Comparison of ENCODE assay signal across 19 mouse cellular contexts in the genomic region with DNA sequence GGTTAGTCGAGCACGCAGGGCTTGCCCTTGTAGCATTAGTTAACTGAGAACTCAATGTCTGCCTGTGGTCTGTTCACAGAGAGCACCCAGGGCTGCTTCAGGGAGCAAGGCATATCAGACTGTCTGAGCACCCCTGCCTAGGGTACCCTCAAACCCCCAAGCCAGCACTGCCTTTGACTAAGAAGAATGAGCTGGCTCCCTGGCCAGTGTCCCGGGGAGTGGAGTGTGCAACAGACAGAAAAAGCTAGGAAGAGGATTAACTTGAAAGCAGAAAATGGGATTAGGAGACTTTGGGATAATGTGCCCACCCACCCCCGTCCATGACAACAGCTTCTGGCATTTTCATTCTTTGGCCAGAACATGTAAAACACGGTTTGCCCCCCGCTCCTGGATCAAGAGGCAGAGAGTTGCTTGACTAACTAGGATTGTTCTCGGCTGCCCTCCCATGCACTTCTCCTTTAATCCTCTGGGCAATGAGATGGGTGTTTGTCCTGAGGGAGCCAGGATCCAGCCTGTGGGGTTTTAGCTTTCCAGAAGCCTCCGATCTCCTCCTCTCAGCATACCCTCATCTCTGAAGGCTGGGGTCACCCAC. TPM values are rescaled to one million over a fixed set of nuclear protein-coding genes. Genes with fewer than 3 reads are reported as not detected.
DNase-seq lines count a peak whose midpoint lies in the region; ATAC-seq and TF ChIP-seq lines count a peak whose summit lies in the region.
"Had no signal": no experiment of that assay in that cellular context is flagged by ENCODE, and none has a peak within 500 bp of the region (broad histone marks: within the 10 kb centered on the region; RNA-seq: fewer than 3 reads in every experiment).

No protein-coding gene starts in this region.

- no peak overlapping the region for H3K4me2 ChIP-seq in intestine, embryonic 14.5 days (ENCODE audit: low read length)
- H3K4me2 ChIP-seq in intestine, postnatal 0 days (replicated peaks; ENCODE audit: low read depth) = no peak overlapping the region
- H3K4me2 ChIP-seq in intestine, embryonic 15.5 days (replicated peaks) = no peak overlapping the region
- no peak overlapping the region for H3K4me2 ChIP-seq in midbrain, embryonic 16.5 days (ENCODE audit: low read length)
- H3K4me2 ChIP-seq: embryonic facial prominence, embryonic 12.5 days; heart, embryonic 12.5 days; hindbrain, embryonic 15.5 days; liver, embryonic 13.5 days; lung, embryonic 15.5 days; neural tube, embryonic 13.5 days had no signal

- no peak for ATAC-seq in intestine, embryonic 14.5 days (replicated peaks; ENCODE audit: low FRiP score, low TSS enrichment, low read depth)
- ATAC-seq in intestine, postnatal 0 days = no peak
- ATAC-seq in intestine, embryonic 15.5 days = no peak
- peak; percentile 60; the same call in 1 of the 2 replicates for ATAC-seq in midbrain, embryonic 16.5 days

- no peak for DNase-seq in gastrocnemius, adult 2 months
- DNase-seq in gastrocnemius, postnatal 36 days = no peak
- DNase-seq in intestine, embryonic 14.5 days (ENCODE audit: low spot score) = no peak
- no peak for DNase-seq in cerebellum, adult 9-10 months
- DNase-seq: adrenal gland, postnatal 10 days; cerebellum, adult 11-12 months; gastrocnemius, postnatal 25 days; kidney, postnatal 14 days; liver, embryonic 13.5 days; thymus, postnatal 25 days had no signal

- 0 out of 2 replicates have a peak overlapping the region, but pooled peaks have one; percentile 20 for H3K27ac ChIP-seq in gastrocnemius, adult 2 months
- H3K27ac ChIP-seq in intestine, embryonic 14.5 days (ENCODE audit: low read depth) = peak overlapping the region; percentile 18; the same call in 1 of the 2 replicates
- no peak overlapping the region for H3K27ac ChIP-seq in intestine, postnatal 0 days (ENCODE audit: low read depth, low read length)
- H3K27ac ChIP-seq in intestine, embryonic 15.5 days = 0 out of 2 replicates have a peak overlapping the region, but pooled peaks have one; percentile 33
- no peak overlapping the region for H3K27ac ChIP-seq in midbrain, embryonic 16.5 days (ENCODE audit: low read length)
- H3K27ac ChIP-seq: embryonic facial prominence, embryonic 12.5 days; hindbrain, embryonic 15.5 days; liver, embryonic 13.5 days; lung, embryonic 15.5 days; macrophage; neural tube, embryonic 13.5 days had no signal

- peaks cover 16% of the 10 kb centered on the region for H3K4me1 ChIP-seq in intestine, embryonic 14.5 days (replicated peaks; ENCODE audit: control insufficient read depth, insufficient read depth, low read length)
- peaks cover 10% of the 10 kb centered on the region for H3K4me1 ChIP-seq in intestine, postnatal 0 days (replicated peaks; ENCODE audit: control insufficient read depth, insufficient read depth, low read length)
- peaks cover 24% of the 10 kb centered on the region for H3K4me1 ChIP-seq in intestine, embryonic 15.5 days (replicated peaks)
- H3K4me1 ChIP-seq in midbrain, embryonic 16.5 days (ENCODE audit: control insufficient read depth, insufficient read depth, low read length) = no peaks in the 10 kb centered on the region; the same call in 1 of the 2 replicates

- H3K9ac ChIP-seq in intestine, embryonic 14.5 days (ENCODE audit: low read length) = no peak overlapping the region
- H3K9ac ChIP-seq in intestine, postnatal 0 days (ENCODE audit: low read depth, low read length) = no peak overlapping the region
- H3K9ac ChIP-seq in intestine, embryonic 15.5 days = no peak overlapping the region
- H3K9ac ChIP-seq in midbrain, embryonic 16.5 days (ENCODE audit: low read depth, low read length) = no peak overlapping the region
- H3K9ac ChIP-seq: embryonic facial prominence, embryonic 12.5 days; heart, embryonic 12.5 days; hindbrain, embryonic 15.5 days; liver, embryonic 13.5 days; lung, embryonic 15.5 days; neural tube, embryonic 13.5 days had no signal

- peaks cover 48% of the 10 kb centered on the region for H3K36me3 ChIP-seq in intestine, embryonic 14.5 days (ENCODE audit: control insufficient read depth, insufficient read depth, low read length)
- peaks cover 47% of the 10 kb centered on the region for H3K36me3 ChIP-seq in intestine, postnatal 0 days (ENCODE audit: control insufficient read depth, insufficient read depth)
- H3K36me3 ChIP-seq in intestine, embryonic 15.5 days = peaks cover 34% of the 10 kb centered on the region
- H3K36me3 ChIP-seq in midbrain, embryonic 16.5 days (ENCODE audit: control insufficient read depth, insufficient read depth, low read length) = no peaks in the 10 kb centered on the region
- H3K36me3 ChIP-seq: hindbrain, embryonic 15.5 days had no signal

- no peak overlapping the region for H3K4me3 ChIP-seq in gastrocnemius, adult 2 months
- H3K4me3 ChIP-seq in intestine, embryonic 14.5 days (ENCODE audit: low read depth, low read length) = no peak overlapping the region
- no peak overlapping the region for H3K4me3 ChIP-seq in intestine, postnatal 0 days (ENCODE audit: low read depth, low read length)
- H3K4me3 ChIP-seq in intestine, embryonic 15.5 days (replicated peaks) = no peak overlapping the region
- no peak overlapping the region for H3K4me3 ChIP-seq in midbrain, embryonic 16.5 days (ENCODE audit: low read depth, low read length)
- H3K4me3 ChIP-seq: embryonic facial prominence, embryonic 12.5 days; heart, embryonic 12.5 days; hindbrain, embryonic 15.5 days; liver, embryonic 13.5 days; lung, embryonic 15.5 days; neural tube, embryonic 13.5 days had no signal

- intact Hi-C loops in gastrocnemius, adult 2 months (cut with DNase I) = loop anchor here (5.0 kb wide), 1 partner anchor 139 kb away; no protein-coding TSS in a partner anchor
- intact Hi-C loops in gastrocnemius, postnatal 36 days (cut with DNase I) = no loop called here

- WGBS in intestine, embryonic 14.5 days = 71% methylated on average over 8 of the region's 8 CpGs
- WGBS in intestine, postnatal 0 days = 76% methylated on average over 8 of the region's 8 CpGs
- 70% methylated on average over 8 of the region's 8 CpGs for WGBS in intestine, embryonic 15.5 days
- WGBS in midbrain, embryonic 16.5 days = 15% methylated on average over 8 of the region's 8 CpGs

- no peak for TF ChIP-seq CTCF in gastrocnemius, adult 2 months (IDR thresholded peaks at IDR 0.05)
- no peak for TF ChIP-seq CTCF in intestine, postnatal 0 days (IDR thresholded peaks at IDR 0.05; ENCODE audit: low read depth)

- no peaks in the 10 kb centered on the region for H3K9me3 ChIP-seq in intestine, embryonic 14.5 days (ENCODE audit: control insufficient read depth, low read length)
- H3K9me3 ChIP-seq in intestine, postnatal 0 days (ENCODE audit: control insufficient read depth) = no peaks in the 10 kb centered on the region
- H3K9me3 ChIP-seq in intestine, embryonic 15.5 days = no peaks in the 10 kb centered on the region
- H3K9me3 ChIP-seq in midbrain, embryonic 16.5 days (replicated peaks; ENCODE audit: control insufficient read depth, low read length, poor library complexity, severe bottlenecking) = no peaks in the 10 kb centered on the region
- H3K9me3 ChIP-seq: embryonic facial prominence, embryonic 12.5 days; heart, embryonic 12.5 days; hindbrain, embryonic 15.5 days; liver, embryonic 13.5 days; lung, embryonic 15.5 days; neural tube, embryonic 13.5 days had no signal

- H3K27me3 ChIP-seq in intestine, embryonic 14.5 days (replicated peaks; ENCODE audit: control insufficient read depth, insufficient read depth, low read length) = no peaks in the 10 kb centered on the region
- no peaks in the 10 kb centered on the region for H3K27me3 ChIP-seq in intestine, postnatal 0 days (replicated peaks; ENCODE audit: control insufficient read depth, insufficient read depth, low read length)
- H3K27me3 ChIP-seq in intestine, embryonic 15.5 days (replicated peaks) = no peaks in the 10 kb centered on the region
- peaks cover 38% of the 10 kb centered on the region for H3K27me3 ChIP-seq in midbrain, embryonic 16.5 days (ENCODE audit: control insufficient read depth, insufficient read depth, low read depth, low read length)
- H3K27me3 ChIP-seq: embryonic facial prominence, embryonic 12.5 days; heart, embryonic 12.5 days; hindbrain, embryonic 15.5 days; liver, embryonic 13.5 days; lung, embryonic 15.5 days; neural tube, embryonic 13.5 days had no signal

RNA-seq across cellular contexts. Expression of a gene that starts 11.4 kb away (rescaled TPM):
- total RNA-seq in gastrocnemius, adult 2 months (2021) = 100 to 1,000 TPM in 1 of 2 experiments, 10 to 100 TPM in 1; 96.3 to 115 TPM
- total RNA-seq in gastrocnemius, postnatal 36 days (2021) = 10 to 100 TPM; 86.3 to 90.2 TPM
- polyA plus RNA-seq in intestine, embryonic 14.5 days (2014; fragmentation: Nextera tagmentation; extraction: Ambion mirVana) = 33.3 and 44.2 TPM in 2 replicates
- 15.8 and 17.5 TPM in 2 replicates for polyA plus RNA-seq in intestine, postnatal 0 days (2015; fragmentation: Nextera tagmentation; extraction: Ambion mirVana)
- polyA plus RNA-seq in intestine, embryonic 15.5 days (2015; fragmentation: Nextera tagmentation; extraction: Ambion mirVana) = 26.9 and 28.4 TPM in 2 replicates
- 3.9 and 4.3 TPM in 2 replicates for polyA plus RNA-seq in midbrain, embryonic 16.5 days (2015; fragmentation: Nextera tagmentation; extraction: Ambion mirVana)

Comparison
In these comparisons a context has a peak if more than half of its experiments do, and no peak if none do; other contexts are left out.
1. H3K27ac ChIP-seq: peak in gastrocnemius, adult 2 months (single experiment), intestine, embryonic 14.5 days (single experiment) and intestine, embryonic 15.5 days (single experiment); none in intestine, postnatal 0 days (single experiment) and midbrain, embryonic 16.5 days (single experiment).